Mouse (Mus musculus) hindbrain, embryonic 10.5 days (tissue): ENCODE data around the gene Gm49333. TPM values are rescaled to one million over a fixed set of nuclear protein-coding genes. Genes with fewer than 3 reads are reported as not detected.
"Not testable (repeated sequence)": the region's sequence is repeated elsewhere in the genome, so short reads cannot be mapped to it uniquely, and the experiment has no call there.

Experiments used
- DNase-seq: peaks from one replicate; pipeline ENCODE4 v3.0.0-alpha.2; 2017; ENCODE audit warnings: low spot score
- H3K27ac ChIP-seq: fragments of 300-500 bp; sonication (generic); 2 replicates; pipeline ENCODE4 v1.5.1; 2016; ENCODE audit warnings: mild to moderate bottlenecking, moderate library complexity
- H3K27me3 ChIP-seq: fragments of 300-500 bp; sonication (generic); 2 replicates; pipeline ENCODE4 v1.6.1; 2016; ENCODE audit warnings: mild to moderate bottlenecking; ENCODE audit not compliant: poor library complexity, insufficient read depth, severe bottlenecking
- H3K36me3 ChIP-seq: fragments of 300-500 bp; sonication (generic); 2 replicates; pipeline ENCODE4 v1.6.1; 2016; ENCODE audit warnings: mild to moderate bottlenecking, moderate library complexity
- H3K4me1 ChIP-seq: fragments of 300-500 bp; sonication (generic); replicated peaks from 2 replicates; pipeline ENCODE4 v1.6.1; 2016; ENCODE audit warnings: mild to moderate bottlenecking
- H3K4me3 ChIP-seq: fragments of 300-500 bp; sonication (generic); 2 replicates; pipeline ENCODE4 v1.5.1; 2016; ENCODE audit warnings: mild to moderate bottlenecking, moderate library complexity
- H3K9me3 ChIP-seq: fragments of 300-500 bp; sonication (generic); 2 replicates; pipeline ENCODE4 v1.6.1; 2016; ENCODE audit warnings: mild to moderate bottlenecking, moderate library complexity
- WGBS: fragments of 180-500 bp; shearing (Covaris S2); methylation state at CpG from one replicate; pipeline ENCODE4 v1.1.7; 2016; 5-methylcytosine and 5-hydroxymethylcytosine counted together
- polyA plus RNA-seq: library from polyadenylated mRNA; unstranded; fragments of >200 nt; fragmentation: Nextera tagmentation; extraction: Ambion mirVana; gene quantifications from 2 replicates; pipeline ENCODE4 v1.2.1, GENCODE M21; 2016

Gene Gm49333
- polyA plus RNA-seq, 1 experiment from 2014 or later: 0.18 TPM

GRCm38 (mm10) chr16:20642161-20642560 is 30.8 kb downstream of the Gm49333 start:
- no peaks in the 10 kb centered on the region for H3K36me3 ChIP-seq
- H3K27me3 ChIP-seq: no peaks in the 10 kb centered on the region
- no peak overlapping the region for H3K27ac ChIP-seq
- under 1% methylated on average over 8 of the region's 8 CpGs for WGBS
- no peaks in the 10 kb centered on the region for H3K9me3 ChIP-seq
- H3K4me3 ChIP-seq: no peak overlapping the region
- peaks cover 3% of the 10 kb centered on the region; the same call in 1 of the 2 replicates for H3K4me1 ChIP-seq
- peak; percentile 74 for DNase-seq

- 91% methylated on average over 7 of the region's 7 CpGs for WGBS
- no peak for DNase-seq
- H3K36me3 ChIP-seq: no peaks in the 10 kb centered on the region
Observed at GRCm38 (mm10) chr16:20643911-20644310, 32.5 kb downstream of the Gm49333 start.

GRCm38 (mm10) chr16:20651076-20651946 is 39.9 kb downstream of the Gm49333 start, which contains the start of gene Psmd2:
Gene Psmd2, plus strand, starts transcription at chr16:20651652.
- peak; percentile 97 for DNase-seq

More at GRCm38 (mm10) chr16:20643911-20644310, 32.5 kb downstream of the Gm49333 start:
- no peak overlapping the region for H3K4me3 ChIP-seq
- H3K9me3 ChIP-seq: no peaks in the 10 kb centered on the region
- H3K27ac ChIP-seq: no peak overlapping the region
- peaks cover 3% of the 10 kb centered on the region; the same call in 1 of the 2 replicates for H3K4me1 ChIP-seq
- no peaks in the 10 kb centered on the region for H3K27me3 ChIP-seq

GRCm38 (mm10) chr16:20651947-20652310 is 40.5 kb downstream of the Gm49333 start:
- 14% methylated on average over 12 of the region's 12 CpGs for WGBS
- no peaks in the 10 kb centered on the region for H3K9me3 ChIP-seq
- H3K36me3 ChIP-seq: peaks cover 39% of the 10 kb centered on the region
- H3K4me1 ChIP-seq: peaks cover 17% of the 10 kb centered on the region
- peak overlapping the region; percentile 95 for H3K4me3 ChIP-seq
- H3K27me3 ChIP-seq: no peaks in the 10 kb centered on the region
- no peak for DNase-seq
- peak overlapping the region; percentile 90 for H3K27ac ChIP-seq

More at GRCm38 (mm10) chr16:20651076-20651946, 39.9 kb downstream of the Gm49333 start, which contains the start of gene Psmd2:
- 2% methylated on average over 46 of the region's 46 CpGs for WGBS
- Histone ChIP-seq H3K4me1 (peaks cover 17% of the 10 kb centered on the region), H3K27ac (peak within 1 kb of the TSS; percentile 90), H3K9me3 (no peaks in the 10 kb centered on the region), H3K27me3 (no peaks in the 10 kb centered on the region), H3K4me3 (peak within 1 kb of the TSS; percentile 95), H3K36me3 (peaks cover 33% of the 10 kb centered on the region)

GRCm38 (mm10) chr16:20653315-20653714 is 41.9 kb downstream of the Gm49333 start:
- H3K36me3 ChIP-seq: peaks cover 53% of the 10 kb centered on the region
- DNase-seq: no peak
- H3K27me3 ChIP-seq: no peaks in the 10 kb centered on the region
- peak overlapping the region; percentile 95; the same call in 1 of the 2 replicates for H3K4me3 ChIP-seq
- peaks cover 17% of the 10 kb centered on the region for H3K4me1 ChIP-seq
- 53% methylated on average over 2 of the region's 2 CpGs for WGBS
- no peaks in the 10 kb centered on the region for H3K9me3 ChIP-seq
- H3K27ac ChIP-seq: no peak overlapping the region

- H3K36me3 ChIP-seq: peaks cover 96% of the 10 kb centered on the region
Observed at GRCm38 (mm10) chr16:20657661-20658060, 46.3 kb downstream of the Gm49333 start.

GRCm38 (mm10) chr16:20668013-20668412 is 56.6 kb downstream of the Gm49333 start, which contains the start of gene Eif4g1:
Gene Eif4g1, plus strand, starts transcription at chr16:20668313.
- not testable (repeated sequence) for H3K4me3 ChIP-seq, H3K27me3 ChIP-seq, DNase-seq, H3K27ac ChIP-seq, H3K4me1 ChIP-seq, H3K9me3 ChIP-seq
- peaks cover 31% of the 10 kb centered on the region for H3K36me3 ChIP-seq
- WGBS: 96% methylated on average over 5 of the region's 6 CpGs

More at GRCm38 (mm10) chr16:20657661-20658060, 46.3 kb downstream of the Gm49333 start:
- WGBS: 93% methylated on average over 4 of the region's 4 CpGs
- H3K9me3 ChIP-seq: no peaks in the 10 kb centered on the region
- H3K27me3 ChIP-seq: no peaks in the 10 kb centered on the region
- no peak for DNase-seq
- H3K27ac ChIP-seq: no peak overlapping the region
- H3K4me3 ChIP-seq: no peak overlapping the region
- H3K4me1 ChIP-seq: peaks cover 6% of the 10 kb centered on the region

- no peak overlapping the region for H3K27ac ChIP-seq
- H3K4me1 ChIP-seq: peaks cover 24% of the 10 kb centered on the region
- DNase-seq: no peak
- no peak overlapping the region for H3K4me3 ChIP-seq
- no peaks in the 10 kb centered on the region for H3K9me3 ChIP-seq
- 93% methylated on average over 3 of the region's 3 CpGs for WGBS
- no peaks in the 10 kb centered on the region for H3K27me3 ChIP-seq
- peaks cover 23% of the 10 kb centered on the region for H3K36me3 ChIP-seq
Observed at GRCm38 (mm10) chr16:20670291-20670690, 58.9 kb downstream of the Gm49333 start.

- WGBS: 31% methylated on average over 6 of the region's 6 CpGs
- peaks cover 25% of the 10 kb centered on the region for H3K4me1 ChIP-seq
- H3K4me3 ChIP-seq: peak overlapping the region; percentile 89
- H3K27ac ChIP-seq: peak overlapping the region; percentile 97
- H3K36me3 ChIP-seq: peaks cover 31% of the 10 kb centered on the region
- H3K9me3 ChIP-seq: no peaks in the 10 kb centered on the region
- H3K27me3 ChIP-seq: no peaks in the 10 kb centered on the region
- DNase-seq: peak; percentile 16
Observed at GRCm38 (mm10) chr16:20671886-20672285, 60.5 kb downstream of the Gm49333 start.

GRCm38 (mm10) chr16:20672500-20672902 is 61.1 kb downstream of the Gm49333 start:
- Histone ChIP-seq H3K9me3 (no peaks in the 10 kb centered on the region), H3K36me3 (peaks cover 37% of the 10 kb centered on the region), H3K27me3 (no peaks in the 10 kb centered on the region), H3K4me1 (peaks cover 25% of the 10 kb centered on the region), H3K27ac (peak overlapping the region; percentile 97), H3K4me3 (peak overlapping the region; percentile 89)
- peak; percentile 95 for DNase-seq
- WGBS: under 1% methylated on average over 38 of the region's 38 CpGs

- Histone ChIP-seq H3K27me3 (no peaks in the 10 kb centered on the region), H3K4me3 (peak overlapping the region; percentile 89), H3K4me1 (peaks cover 25% of the 10 kb centered on the region), H3K27ac (peak overlapping the region; percentile 97), H3K36me3 (peaks cover 44% of the 10 kb centered on the region), H3K9me3 (no peaks in the 10 kb centered on the region)
- under 1% methylated on average over 76 of the region's 78 CpGs for WGBS
- DNase-seq: peak; percentile 44
Observed at GRCm38 (mm10) chr16:20672965-20673705, 61.7 kb downstream of the Gm49333 start.

GRCm38 (mm10) chr16:20673706-20674303 is 62.4 kb downstream of the Gm49333 start:
- Histone ChIP-seq H3K36me3 (peaks cover 51% of the 10 kb centered on the region), H3K9me3 (no peaks in the 10 kb centered on the region), H3K27ac (peak overlapping the region; percentile 97), H3K4me1 (peaks cover 25% of the 10 kb centered on the region), H3K4me3 (peak overlapping the region; percentile 89), H3K27me3 (no peaks in the 10 kb centered on the region)
- 20% methylated on average over 14 of the region's 14 CpGs for WGBS
- DNase-seq: peak; percentile 12
